Mouse (Mus musculus) brain, embryonic 14.5 days (tissue): ENCODE results near the gene Dgkh.

Experiments
- CTCF ChIP-seq: fragments of 200-500 bp; IDR thresholded peaks from 2 replicates; pipeline ENCODE4 v1.5.1; 2012; ENCODE audit warnings: inconsistent platforms, mild to moderate bottlenecking, moderate library complexity, borderline replicate concordance; ENCODE audit not compliant: insufficient read depth, insufficient read length; ENCODE audit errors: extremely low read depth
- POLR2A ChIP-seq: fragments of 200-500 bp; IDR thresholded peaks from 2 replicates; pipeline ENCODE4 v1.6.1; 2012; ENCODE audit warnings: mild to moderate bottlenecking, inconsistent platforms, borderline replicate concordance; ENCODE audit not compliant: poor library complexity, insufficient read depth, insufficient read length, severe bottlenecking; ENCODE audit errors: extremely low read depth

DNA sequence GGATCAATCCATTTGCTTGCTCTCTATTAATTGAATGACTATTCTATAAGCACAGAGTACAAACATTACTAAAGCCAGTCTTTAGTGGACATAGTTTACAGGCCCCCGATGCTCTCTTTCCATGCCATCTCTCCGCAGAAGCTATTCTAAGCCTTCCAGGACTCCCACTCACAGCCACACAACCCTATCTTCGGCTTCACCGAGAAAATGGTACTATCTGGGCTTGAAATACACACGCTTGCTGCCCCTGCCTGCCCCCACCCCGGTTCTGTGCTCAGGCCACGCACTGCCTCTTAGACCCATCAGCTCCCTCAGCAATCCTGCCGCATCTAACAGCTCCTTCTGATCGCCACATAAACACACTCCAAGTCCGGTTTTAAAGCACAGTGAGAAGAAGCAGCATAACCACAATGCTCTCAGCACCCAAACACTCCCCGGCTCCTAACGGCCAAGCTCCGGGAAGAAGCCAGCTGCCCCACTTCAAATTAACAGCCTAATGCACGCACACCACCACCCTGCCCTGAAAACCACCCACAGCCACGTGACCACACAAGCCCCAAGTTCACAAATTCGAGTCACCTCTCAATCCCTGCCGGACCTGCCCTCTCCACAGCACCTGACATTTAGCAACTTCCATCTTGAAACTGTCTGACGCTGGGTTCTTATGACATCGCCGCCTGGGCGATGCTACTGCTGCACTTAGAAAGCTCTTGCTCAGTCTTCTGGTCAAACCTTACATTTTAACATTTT lies 82.9 kb downstream of the Dgkh start:
- TF ChIP-seq POLR2A: no peak
- no peak for TF ChIP-seq CTCF
